Mouse (Mus musculus): Measurements from ENCODE around the gene Tmem129. TPM values are rescaled to one million over a fixed set of nuclear protein-coding genes. Genes with fewer than 3 reads are reported as not detected.

The Tmem129 gene
- polyA plus RNA-seq, 1 experiment from 2014 or later: 35.7 TPM

DNA sequence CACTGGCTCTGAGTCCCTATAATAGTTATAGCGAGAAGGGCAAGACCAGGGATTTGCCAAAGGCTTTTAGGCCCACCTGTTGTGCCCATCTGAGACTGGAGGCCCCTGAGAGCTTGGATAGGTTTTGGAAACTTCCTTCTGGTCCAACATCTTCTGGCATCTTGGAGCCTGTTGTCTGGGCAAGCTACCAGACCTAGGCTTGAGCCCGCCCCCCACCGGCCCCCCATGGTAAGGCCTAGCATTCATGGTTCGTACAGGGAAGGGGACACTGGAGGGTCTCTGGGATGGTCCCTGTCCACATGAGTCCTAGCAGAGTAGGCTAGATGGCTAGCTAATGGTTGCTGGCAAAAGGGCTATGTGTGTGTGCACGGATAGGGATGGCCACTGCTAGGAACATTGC is 40.5 kb upstream of the Tmem129 start:
- Histone ChIP-seq H3K4me2 (no peak overlapping the region), H3K36me3 (ENCODE audit: control insufficient read depth, insufficient read depth, low read length) (no peaks in the 10 kb centered on the region), H3K27me3 (replicated peaks; ENCODE audit: control insufficient read depth, insufficient read depth, low read length) (peaks cover 56% of the 10 kb centered on the region), H3K4me1 (replicated peaks; ENCODE audit: control insufficient read depth, insufficient read depth, low read length) (peaks cover 32% of the 10 kb centered on the region), H3K9ac (ENCODE audit: low read depth, low read length) (no peak overlapping the region), H3K9me3 (ENCODE audit: control insufficient read depth, low read length) (no peaks in the 10 kb centered on the region), H3K4me3 (ENCODE audit: low read depth, low read length) (no peak overlapping the region), H3K27ac (ENCODE audit: low read depth, low read length) (no peak overlapping the region)
- ATAC-seq (replicated peaks; ENCODE audit: low FRiP score) (no peak), DNase-seq (ENCODE audit: low spot score) (no peak)
- 93% methylated on average over 5 of the region's 5 CpGs for WGBS

DNA sequence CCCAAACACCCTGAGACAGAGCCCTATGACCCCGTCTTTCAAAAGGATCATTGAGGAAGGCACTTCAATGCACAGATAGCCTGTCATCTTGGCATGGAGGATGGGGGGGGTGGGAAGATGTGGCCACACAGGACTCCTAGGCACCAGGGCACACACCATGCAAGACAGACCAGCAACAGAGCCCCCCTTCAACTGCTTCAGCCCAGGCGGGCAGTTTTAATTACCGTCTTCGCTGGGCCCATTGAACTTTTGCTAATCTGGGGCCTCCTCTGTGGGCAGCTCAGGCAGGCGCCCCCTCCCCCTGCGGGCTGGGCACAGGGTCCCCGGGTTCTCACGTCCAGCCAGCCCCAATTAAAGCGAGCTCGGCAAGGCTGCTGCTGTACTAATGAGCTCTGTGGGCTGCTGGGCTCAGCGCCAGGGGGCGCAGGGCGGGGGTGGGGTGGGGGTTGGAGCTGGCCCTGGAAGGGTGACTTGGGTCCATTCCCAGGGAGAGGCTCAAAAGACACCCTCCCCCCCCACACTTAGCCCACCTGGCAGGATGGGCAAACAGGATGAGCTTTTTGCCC is 39.8 kb upstream of the Tmem129 start:
- peaks cover 32% of the 10 kb centered on the region for H3K4me1 ChIP-seq (replicated peaks; ENCODE audit: control insufficient read depth, insufficient read depth, low read length)
- H3K9me3 ChIP-seq (ENCODE audit: control insufficient read depth, low read length): no peaks in the 10 kb centered on the region
- H3K4me3 ChIP-seq (ENCODE audit: low read depth, low read length): no peak overlapping the region
- no peak overlapping the region for H3K4me2 ChIP-seq
- H3K27ac ChIP-seq (ENCODE audit: low read depth, low read length): no peak overlapping the region
- H3K36me3 ChIP-seq (ENCODE audit: control insufficient read depth, insufficient read depth, low read length): no peaks in the 10 kb centered on the region
- ATAC-seq (replicated peaks; ENCODE audit: low FRiP score) (no peak), DNase-seq (ENCODE audit: low spot score) (no peak)
- WGBS: 39% methylated on average over 13 of the region's 13 CpGs
- peaks cover 56% of the 10 kb centered on the region for H3K27me3 ChIP-seq (replicated peaks; ENCODE audit: control insufficient read depth, insufficient read depth, low read length)
- no peak overlapping the region for H3K9ac ChIP-seq (ENCODE audit: low read depth, low read length)

- Histone ChIP-seq H3K9ac (ENCODE audit: low read depth, low read length) (no peak overlapping the region), H3K36me3 (ENCODE audit: control insufficient read depth, insufficient read depth, low read length) (no peaks in the 10 kb centered on the region), H3K9me3 (ENCODE audit: control insufficient read depth, low read length) (no peaks in the 10 kb centered on the region), H3K4me3 (ENCODE audit: low read depth, low read length) (no peak overlapping the region), H3K4me2 (no peak overlapping the region), H3K27me3 (replicated peaks; ENCODE audit: control insufficient read depth, insufficient read depth, low read length) (peaks cover 56% of the 10 kb centered on the region), H3K4me1 (replicated peaks; ENCODE audit: control insufficient read depth, insufficient read depth, low read length) (peaks cover 36% of the 10 kb centered on the region), H3K27ac (ENCODE audit: low read depth, low read length) (no peak overlapping the region)
- WGBS: 52% methylated on average over 1 of the region's 1 CpGs
- ATAC-seq (replicated peaks; ENCODE audit: low FRiP score): no peak
- no peak for DNase-seq (ENCODE audit: low spot score)
Measured at GRCm38 (mm10) chr5:33697534-33697933, 39.3 kb upstream of the Tmem129 start.

- Histone ChIP-seq H3K27ac (ENCODE audit: low read depth, low read length) (no peak overlapping the region), H3K4me1 (replicated peaks; ENCODE audit: control insufficient read depth, insufficient read depth, low read length) (peaks cover 43% of the 10 kb centered on the region), H3K27me3 (replicated peaks; ENCODE audit: control insufficient read depth, insufficient read depth, low read length) (peaks cover 58% of the 10 kb centered on the region), H3K9me3 (ENCODE audit: control insufficient read depth, low read length) (no peaks in the 10 kb centered on the region), H3K36me3 (ENCODE audit: control insufficient read depth, insufficient read depth, low read length) (no peaks in the 10 kb centered on the region), H3K9ac (ENCODE audit: low read depth, low read length) (no peak overlapping the region), H3K4me3 (ENCODE audit: low read depth, low read length) (no peak overlapping the region), H3K4me2 (no peak overlapping the region)
- DNase-seq (ENCODE audit: low spot score): no peak
- no peak for ATAC-seq (replicated peaks; ENCODE audit: low FRiP score)
- WGBS: 65% methylated on average over 5 of the region's 5 CpGs
Measured at GRCm38 (mm10) chr5:33696430-33696829, 38.2 kb upstream of the Tmem129 start.

DNA sequence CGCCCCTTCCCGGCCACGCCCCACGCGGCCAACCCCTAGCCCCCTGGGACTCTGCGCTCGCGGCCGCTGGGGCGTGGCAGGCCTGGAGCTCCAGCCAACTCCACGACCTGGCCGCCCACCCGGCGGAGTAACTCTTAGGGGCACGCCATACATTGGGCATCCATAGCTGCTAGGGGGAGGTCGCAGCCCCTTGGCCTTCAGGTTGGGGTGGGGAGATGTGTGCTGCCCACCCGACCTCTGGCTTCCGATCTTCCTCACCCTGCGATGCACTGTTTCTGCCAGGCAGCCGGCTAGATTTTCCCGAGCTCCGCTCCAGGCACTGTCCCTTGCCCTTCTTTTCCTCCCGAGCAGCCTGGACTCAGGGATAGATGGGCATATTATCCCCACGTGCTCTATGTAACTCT is 37.5 kb upstream of the Tmem129 start:
- ATAC-seq (replicated peaks; ENCODE audit: low FRiP score): peak; percentile 24; the same call in 1 of the 2 replicates
- H3K4me2 ChIP-seq: peak overlapping the region; percentile 84
- H3K4me3 ChIP-seq (ENCODE audit: low read depth, low read length): peak overlapping the region; percentile 52
- peak overlapping the region; percentile 73; the same call in 1 of the 2 replicates for H3K27ac ChIP-seq (ENCODE audit: low read depth, low read length)
- no peaks in the 10 kb centered on the region for H3K36me3 ChIP-seq (ENCODE audit: control insufficient read depth, insufficient read depth, low read length)
- no peak for DNase-seq (ENCODE audit: low spot score)
- 6% methylated on average over 24 of the region's 24 CpGs for WGBS
- no peaks in the 10 kb centered on the region for H3K9me3 ChIP-seq (ENCODE audit: control insufficient read depth, low read length)
- H3K4me1 ChIP-seq (replicated peaks; ENCODE audit: control insufficient read depth, insufficient read depth, low read length): peaks cover 43% of the 10 kb centered on the region
- peak overlapping the region; percentile 68 for H3K9ac ChIP-seq (ENCODE audit: low read depth, low read length)
- peaks cover 58% of the 10 kb centered on the region for H3K27me3 ChIP-seq (replicated peaks; ENCODE audit: control insufficient read depth, insufficient read depth, low read length)

DNA sequence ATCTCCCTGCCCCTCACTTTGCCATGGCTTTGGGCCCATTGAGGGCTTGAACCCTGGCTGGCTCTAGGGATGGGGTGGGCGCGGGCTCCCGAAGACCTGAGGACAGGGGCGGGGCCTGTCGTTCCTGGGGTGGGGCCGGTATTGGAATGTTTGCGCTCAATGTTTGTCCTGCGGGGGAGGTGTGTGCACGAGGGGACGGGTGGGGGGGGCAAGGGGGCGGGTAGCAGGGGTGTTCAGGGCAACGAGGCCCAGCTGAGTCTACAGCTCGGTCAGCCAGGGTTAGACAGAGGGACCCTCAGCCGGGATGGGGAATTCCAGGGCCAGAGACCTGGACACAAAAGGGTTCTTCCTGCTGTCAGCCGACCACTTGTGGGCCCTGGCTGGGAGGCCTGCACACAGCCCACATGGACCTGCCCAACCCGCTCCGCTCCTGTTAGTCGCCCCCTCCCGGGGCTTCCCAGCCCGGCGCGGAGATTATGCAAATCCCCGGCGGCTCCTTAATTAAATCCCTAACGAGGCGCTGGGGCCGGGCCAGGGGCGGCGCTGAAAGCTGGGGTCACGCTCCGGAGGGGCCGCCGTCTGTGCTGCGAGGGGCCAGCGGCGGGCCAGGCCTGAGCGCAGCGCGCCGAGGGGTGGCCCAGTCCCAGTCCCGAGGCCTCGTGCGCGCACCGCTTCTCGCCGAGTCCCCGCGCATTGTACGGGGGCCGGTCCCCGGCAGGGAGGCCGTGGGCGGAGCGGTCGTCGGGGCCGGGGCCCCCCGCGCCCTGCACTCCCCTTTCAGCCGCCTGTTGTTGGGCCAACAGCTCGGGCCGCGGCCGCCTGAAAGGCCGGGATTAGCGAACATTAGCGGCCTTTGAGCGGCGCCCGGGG is 36.9 kb upstream of the Tmem129 start:
- WGBS: 7% methylated on average over 71 of the region's 71 CpGs
- peaks cover 54% of the 10 kb centered on the region for H3K27me3 ChIP-seq (replicated peaks; ENCODE audit: control insufficient read depth, insufficient read depth, low read length)
- peak; percentile 54 for ATAC-seq (replicated peaks; ENCODE audit: low FRiP score)

GRCm38 (mm10) chr5:33694461-33694847 is 36.2 kb upstream of the Tmem129 start:
- H3K4me2 ChIP-seq: peak overlapping the region; percentile 84; the same call in 1 of the 2 replicates
- H3K36me3 ChIP-seq (ENCODE audit: control insufficient read depth, insufficient read depth, low read length): no peaks in the 10 kb centered on the region
- 76% methylated on average over 9 of the region's 9 CpGs for WGBS
- H3K27me3 ChIP-seq (replicated peaks; ENCODE audit: control insufficient read depth, insufficient read depth, low read length): peaks cover 49% of the 10 kb centered on the region
- no peak for DNase-seq (ENCODE audit: low spot score)
- peaks cover 36% of the 10 kb centered on the region for H3K4me1 ChIP-seq (replicated peaks; ENCODE audit: control insufficient read depth, insufficient read depth, low read length)
- H3K27ac ChIP-seq (ENCODE audit: low read depth, low read length): no peak overlapping the region
- no peak for ATAC-seq (replicated peaks; ENCODE audit: low FRiP score)
- H3K9me3 ChIP-seq (ENCODE audit: control insufficient read depth, low read length): no peaks in the 10 kb centered on the region
- H3K9ac ChIP-seq (ENCODE audit: low read depth, low read length): no peak overlapping the region
- H3K4me3 ChIP-seq (ENCODE audit: low read depth, low read length): no peak overlapping the region

More for the DNA sequence above, 36.9 kb upstream of the Tmem129 start:
- H3K9me3 ChIP-seq (ENCODE audit: control insufficient read depth, low read length): no peaks in the 10 kb centered on the region
- H3K4me1 ChIP-seq (replicated peaks; ENCODE audit: control insufficient read depth, insufficient read depth, low read length): peaks cover 38% of the 10 kb centered on the region
- peak overlapping the region; percentile 73 for H3K27ac ChIP-seq (ENCODE audit: low read depth, low read length)
- peak overlapping the region; percentile 52 for H3K4me3 ChIP-seq (ENCODE audit: low read depth, low read length)
- H3K4me2 ChIP-seq: peak overlapping the region; percentile 84
- H3K36me3 ChIP-seq (ENCODE audit: control insufficient read depth, insufficient read depth, low read length): no peaks in the 10 kb centered on the region
- DNase-seq (ENCODE audit: low spot score): peak; percentile 63
- peak overlapping the region; percentile 68 for H3K9ac ChIP-seq (ENCODE audit: low read depth, low read length)

DNA sequence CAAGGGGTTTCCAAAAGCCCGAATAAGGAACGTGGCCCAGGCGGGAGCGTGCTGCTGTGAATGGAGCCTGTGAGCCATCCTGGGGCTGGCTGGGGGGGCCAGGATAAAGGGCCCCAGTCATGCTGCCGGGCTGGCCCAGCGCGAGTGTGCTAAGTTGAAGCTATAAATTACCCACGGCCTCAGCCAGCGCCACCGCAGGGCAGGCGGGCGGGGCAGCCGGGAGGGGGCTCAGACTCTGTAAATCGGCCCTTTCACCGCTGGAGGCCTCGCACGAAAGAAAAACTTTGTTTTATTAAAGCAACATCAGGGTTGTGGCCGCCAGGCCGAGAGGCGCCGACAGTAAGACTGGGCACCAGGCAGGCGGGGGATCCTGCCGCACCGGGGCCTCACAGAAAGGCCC is 34.2 kb upstream of the Tmem129 start:
- no peaks in the 10 kb centered on the region for H3K9me3 ChIP-seq (ENCODE audit: control insufficient read depth, low read length)
- H3K4me2 ChIP-seq: peak overlapping the region; percentile 45
- no peak overlapping the region for H3K4me3 ChIP-seq (ENCODE audit: low read depth, low read length)
- H3K27ac ChIP-seq (ENCODE audit: low read depth, low read length): no peak overlapping the region; the same call in 1 of the 2 replicates
- no peaks in the 10 kb centered on the region for H3K36me3 ChIP-seq (ENCODE audit: control insufficient read depth, insufficient read depth, low read length)
- WGBS: 17% methylated on average over 24 of the region's 24 CpGs
- ATAC-seq (replicated peaks; ENCODE audit: low FRiP score) (no peak), DNase-seq (ENCODE audit: low spot score) (no peak)
- H3K9ac ChIP-seq (ENCODE audit: low read depth, low read length): 0 out of 2 replicates have a peak overlapping the region, but pooled peaks have one; percentile 34
- H3K4me1 ChIP-seq (replicated peaks; ENCODE audit: control insufficient read depth, insufficient read depth, low read length): peaks cover 36% of the 10 kb centered on the region
- H3K27me3 ChIP-seq (replicated peaks; ENCODE audit: control insufficient read depth, insufficient read depth, low read length): peaks cover 38% of the 10 kb centered on the region
